Mouse (Mus musculus): ENCODE measurements at regions not wholly inside any gene's neighbourhood (a gene's known extent, or its start where the extent isn't known, plus 50 kb on each side); places are given as distances from the start of the nearest gene placed in this dataset.
A peak's percentile ranks its signal among the peaks of the same experiment; 100 is the strongest.

DNA sequence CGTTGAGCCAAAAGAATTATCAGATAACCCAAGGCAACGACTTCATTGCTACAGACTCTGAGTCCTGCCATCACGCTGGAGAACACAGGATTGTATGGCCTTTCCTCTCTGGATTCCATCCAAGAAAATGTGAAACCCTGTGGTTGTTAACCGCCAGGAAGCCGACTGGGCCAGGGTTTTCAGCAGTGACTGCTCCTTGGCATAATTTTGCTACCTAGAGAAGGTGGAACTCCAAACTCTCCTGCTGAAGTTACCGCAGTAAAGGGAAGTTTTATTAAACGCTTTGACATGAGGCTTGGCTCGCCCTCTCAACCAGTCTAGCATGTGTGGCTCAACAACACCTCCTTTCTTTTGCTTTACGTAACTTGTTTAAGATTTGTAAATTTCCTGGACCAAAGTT, 116.9 kb downstream of the Wif1 start:
- intact Hi-C loops (cut with DNase I), result no loop called here
- no peak for DNase-seq (ENCODE audit: low spot score)

DNA sequence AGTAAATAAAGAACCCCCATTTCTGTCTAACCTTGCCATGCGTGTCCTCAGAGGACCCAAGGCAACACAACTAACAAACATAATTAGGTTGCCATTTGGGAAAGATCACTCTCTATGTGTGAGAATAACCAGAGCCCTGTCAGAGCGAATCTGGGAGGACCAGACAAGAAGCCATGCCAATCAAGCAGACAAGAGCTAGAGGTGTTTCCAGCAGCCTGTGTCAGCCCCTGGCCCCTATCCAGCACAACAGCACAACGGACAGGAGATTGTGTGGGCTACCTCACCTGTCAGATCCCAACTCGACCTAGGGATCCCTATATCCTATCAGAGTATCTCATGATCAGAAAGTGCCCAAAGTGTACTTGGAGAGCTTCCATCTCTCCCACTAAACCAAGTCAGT, 119.9 kb downstream of the Wif1 start:
- intact Hi-C loops (cut with DNase I), result no loop called here
- DNase-seq (ENCODE audit: low spot score), result peak; percentile 14

DNA sequence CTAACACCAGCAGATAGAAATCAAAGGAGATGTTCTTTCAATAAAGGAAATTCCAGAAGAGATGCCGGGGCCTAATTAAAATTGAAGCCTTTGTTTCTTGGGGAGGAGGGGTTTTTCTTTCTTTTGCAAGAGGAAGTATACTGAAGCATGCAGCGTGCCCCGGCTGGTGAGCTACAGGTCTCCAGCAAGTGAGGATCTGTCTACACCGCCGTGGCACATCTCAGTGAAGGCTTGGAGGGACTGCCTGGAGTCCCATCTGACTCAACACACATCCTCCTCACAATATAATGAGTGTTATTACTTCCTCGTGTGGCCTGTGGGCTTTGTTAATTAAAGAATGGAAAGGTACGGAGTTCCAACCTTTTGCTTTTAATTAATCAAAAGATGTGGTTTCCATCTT, 126.7 kb downstream of the Wif1 start:
- intact Hi-C loops (cut with DNase I), result no loop called here
- DNase-seq (ENCODE audit: low spot score), result no peak

DNA sequence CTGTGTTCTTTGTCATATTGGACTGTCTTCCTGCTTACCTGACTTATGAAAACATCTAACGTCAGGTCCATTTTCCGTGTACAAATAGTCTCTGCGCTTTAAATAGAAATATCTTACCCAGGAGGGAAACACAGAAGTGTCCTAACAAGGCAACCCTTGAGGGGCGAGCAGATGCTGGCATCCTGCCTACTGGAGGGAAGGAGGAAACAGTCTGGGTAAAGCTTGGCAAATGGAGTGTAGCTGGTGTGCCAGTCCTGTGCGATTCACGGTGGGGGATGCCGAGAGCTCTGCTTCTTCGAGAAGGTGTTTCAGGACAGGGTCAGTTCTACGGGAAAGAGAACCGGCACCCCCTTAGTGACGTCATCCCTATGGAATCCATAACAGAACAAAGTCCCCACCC, 127.4 kb downstream of the Wif1 start:
- DNase-seq (ENCODE audit: low spot score), result peak; percentile 5
- intact Hi-C loops (cut with DNase I), result no loop called here

DNA sequence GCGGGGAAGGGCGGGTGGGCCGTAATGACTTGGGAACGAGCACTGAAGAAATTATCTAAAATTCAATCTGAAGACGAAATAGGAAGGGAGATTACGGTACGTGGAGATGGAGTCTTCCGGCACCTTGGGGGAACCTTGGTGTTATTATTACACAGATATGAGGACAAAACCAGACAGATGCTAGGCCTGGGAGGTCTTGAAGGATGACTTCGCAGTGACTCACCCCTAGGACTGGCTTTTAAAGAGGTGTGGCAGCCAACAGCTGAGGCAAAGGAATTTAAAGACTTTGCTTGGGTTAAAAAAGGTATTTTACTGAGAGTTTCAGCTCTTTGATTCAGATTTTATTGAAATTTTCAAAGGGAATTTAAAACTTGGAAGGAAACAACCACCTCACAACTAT, 140.3 kb downstream of the Wif1 start:
- intact Hi-C loops (cut with DNase I), result no loop called here
- DNase-seq (ENCODE audit: low spot score), result no peak

DNA sequence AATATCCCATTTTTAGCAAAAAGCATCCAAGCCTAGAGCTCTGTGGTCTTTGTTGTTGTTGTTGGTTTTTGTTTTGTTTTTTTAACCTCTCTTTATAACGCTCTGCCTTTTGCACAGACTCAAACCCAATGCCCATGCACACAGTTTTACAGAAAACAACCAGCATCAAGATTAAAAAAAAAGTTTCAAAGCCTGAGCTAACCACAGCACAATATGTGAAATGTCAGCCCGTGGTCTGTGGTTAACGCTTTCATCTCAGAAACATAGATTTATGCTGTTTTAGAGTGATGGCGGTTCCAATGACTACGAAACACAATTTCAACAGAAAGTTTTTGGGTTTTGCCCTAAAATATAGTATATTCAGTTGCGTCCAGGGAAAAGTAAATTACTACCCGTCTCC, 155.4 kb downstream of the Wif1 start:
- intact Hi-C loops (cut with DNase I), result no loop called here
- no peak for DNase-seq (ENCODE audit: low spot score)

DNA sequence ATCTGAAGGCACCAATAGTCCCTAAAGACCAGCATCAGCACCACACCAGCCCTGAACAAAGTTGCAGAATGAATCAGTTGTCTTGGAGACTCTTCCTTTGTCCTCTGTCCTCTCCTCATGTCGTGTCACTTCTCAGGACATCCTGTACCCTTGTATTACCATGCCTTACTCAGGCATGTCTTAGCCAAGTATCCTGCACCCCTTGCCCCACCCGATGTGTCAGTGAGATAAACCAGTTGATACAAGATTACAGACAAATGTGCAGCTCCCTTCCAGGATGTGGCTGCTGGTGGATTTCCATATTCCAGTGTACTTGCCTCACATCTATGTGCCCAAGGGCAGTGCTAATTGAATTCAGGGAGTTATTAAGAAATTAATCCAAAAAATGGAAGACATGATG, 151.8 kb downstream of the Tbc1d30 start:
- intact Hi-C loops (cut with DNase I), result no loop called here
- DNase-seq (ENCODE audit: low spot score), result no peak

DNA sequence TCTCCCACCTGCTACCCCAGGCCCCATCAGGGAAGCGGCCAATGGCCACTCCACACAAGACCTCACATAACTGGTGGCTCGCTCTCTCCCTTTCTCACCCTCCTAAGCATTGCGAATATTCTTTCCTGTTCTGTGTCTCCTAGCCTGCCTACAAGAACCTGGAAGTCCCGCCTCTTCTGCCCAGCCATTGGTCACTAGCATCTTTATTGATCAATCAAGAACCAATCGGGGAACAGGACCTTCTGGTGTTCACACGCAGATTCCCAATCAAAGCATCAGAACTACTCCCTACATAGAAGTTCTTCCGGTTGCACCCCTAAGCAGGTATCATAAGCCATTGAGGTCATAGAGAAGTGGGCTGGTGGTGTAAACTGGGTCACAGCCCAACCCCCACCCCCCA, 148.5 kb downstream of the Tbc1d30 start:
- DNase-seq (ENCODE audit: low spot score), result no peak
- intact Hi-C loops (cut with DNase I), result no loop called here

DNA sequence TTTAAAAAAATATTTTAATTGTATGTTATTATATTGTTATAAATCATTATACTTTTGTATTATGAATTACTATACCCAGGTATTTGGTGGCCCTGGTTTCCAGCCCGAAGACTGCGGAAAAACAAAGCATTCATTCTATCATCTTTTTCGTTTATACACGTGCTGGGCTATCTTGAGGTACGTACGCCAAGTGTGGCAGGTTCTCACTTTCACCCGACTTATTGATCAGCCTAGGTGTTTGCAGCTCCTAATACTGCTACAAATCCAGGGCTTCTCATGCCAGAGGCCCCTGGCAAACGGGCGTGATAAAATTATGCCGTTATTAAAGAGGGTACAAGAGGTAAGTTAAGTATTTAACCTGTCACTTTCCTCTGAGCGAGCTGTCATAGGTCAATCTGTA, 145.5 kb downstream of the Tbc1d30 start:
- intact Hi-C loops (cut with DNase I), result no loop called here
- no peak for DNase-seq (ENCODE audit: low spot score)

DNA sequence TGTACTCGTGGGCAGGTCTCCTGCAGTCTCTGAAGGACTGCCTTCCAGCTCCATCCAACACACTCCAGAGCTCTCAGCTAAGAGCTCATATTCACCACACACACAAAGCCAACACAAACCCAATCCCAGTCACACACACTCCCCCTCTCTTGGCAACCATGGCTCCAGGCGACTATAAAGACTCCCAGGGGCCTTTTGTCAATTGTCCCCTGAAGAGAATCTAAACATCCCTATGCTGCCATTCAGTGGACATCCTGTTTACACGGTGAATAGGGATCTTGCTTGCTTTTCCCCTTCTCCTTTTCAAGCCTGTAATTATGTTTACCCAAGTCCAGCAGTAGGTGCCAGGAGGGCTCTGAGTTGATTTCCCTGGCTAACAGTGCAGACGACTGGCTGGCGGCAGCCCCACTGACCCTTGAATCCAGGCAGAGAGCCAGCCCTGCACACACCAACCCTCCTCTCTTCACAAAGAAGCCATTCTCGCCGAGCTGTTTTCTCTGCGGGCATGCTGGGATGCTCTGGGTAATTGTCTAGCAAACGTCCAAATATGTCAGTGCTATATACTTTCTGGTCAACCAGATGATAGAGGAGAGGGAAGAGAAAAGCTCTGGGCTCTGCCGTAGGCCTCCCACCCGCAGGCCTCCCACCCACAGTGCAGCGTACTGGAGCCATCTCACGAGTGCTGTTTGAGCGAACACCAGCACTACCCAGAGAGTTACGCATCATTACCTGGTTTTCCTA, 144.9 kb downstream of the Tbc1d30 start:
- peak; percentile 26 for DNase-seq (ENCODE audit: low spot score)
- intact Hi-C loops (cut with DNase I), result no loop called here

DNA sequence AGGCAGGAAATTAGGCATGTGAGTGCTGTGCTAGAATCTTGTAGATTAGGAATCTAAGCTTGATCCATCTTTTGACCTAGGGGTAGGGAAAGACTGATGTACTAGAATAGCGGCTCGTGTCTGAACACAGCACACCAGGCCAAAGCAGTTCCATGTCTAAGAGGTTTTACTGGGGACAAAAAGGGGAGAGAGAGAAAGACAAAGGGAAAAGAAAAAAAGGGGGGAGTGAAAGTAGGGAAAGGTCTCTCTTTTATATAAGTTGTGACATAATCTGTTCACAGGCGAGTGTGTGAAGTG, 144.4 kb downstream of the Tbc1d30 start:
- DNase-seq (ENCODE audit: low spot score), result no peak
- intact Hi-C loops (cut with DNase I), result no loop called here
